Mouse (Mus musculus) forebrain, postnatal 0 days (tissue): ENCODE data around the gene Snd1. TPM values are rescaled to one million over a fixed set of nuclear protein-coding genes. Genes with fewer than 3 reads are reported as not detected.

Experiments used
- ATAC-seq: fragments of 200-750 bp; cut with Nextera tagmentation; 2 replicates; pipeline ENCODE4 v1.8.0; 2017; ENCODE audit warnings: mild to moderate bottlenecking, moderate library complexity
- DNase-seq: peaks from one replicate; pipeline ENCODE4 v3.0.0-alpha.2; 2015
- H3K27ac ChIP-seq: fragments of 300-500 bp; sonication (generic); 2 replicates; pipeline ENCODE4 v1.5.1; 2014; ENCODE audit warnings: low read depth, mild to moderate bottlenecking, antibody characterized with exemption, low read length, moderate library complexity, mixed read lengths
- H3K27me3 ChIP-seq: fragments of 300-500 bp; sonication (generic); 2 replicates; pipeline ENCODE4 v1.6.1; 2014; ENCODE audit warnings: mild to moderate bottlenecking, low read length, mixed read lengths; ENCODE audit not compliant: insufficient read depth
- H3K36me3 ChIP-seq: fragments of 300-500 bp; sonication (generic); 2 replicates; pipeline ENCODE4 v1.6.1; 2014; ENCODE audit warnings: mild to moderate bottlenecking, moderate library complexity; ENCODE audit not compliant: insufficient read depth
- H3K4me1 ChIP-seq: fragments of 300-500 bp; sonication (generic); 2 replicates; pipeline ENCODE4 v1.6.1; 2014; ENCODE audit warnings: antibody characterized with exemption; ENCODE audit not compliant: insufficient read depth
- H3K4me2 ChIP-seq: fragments of 300-500 bp; sonication (generic); 2 replicates; pipeline ENCODE4 v1.6.1; 2014; ENCODE audit warnings: low read depth, mild to moderate bottlenecking, moderate library complexity
- H3K4me3 ChIP-seq: fragments of 300-500 bp; sonication (generic); 2 replicates; pipeline ENCODE4 v1.5.1; 2014; ENCODE audit warnings: low read depth, low read length, mixed read lengths
- H3K9ac ChIP-seq: fragments of 300-500 bp; sonication (generic); 2 replicates; pipeline ENCODE4 v1.6.1; 2014; ENCODE audit warnings: mild to moderate bottlenecking
- H3K9me3 ChIP-seq: fragments of 300-500 bp; sonication (generic); 2 replicates; pipeline ENCODE4 v1.6.1; 2016; ENCODE audit warnings: low read length
- CTCF ChIP-seq: sonication (generic); IDR thresholded peaks from 2 replicates; pipeline ENCODE4 v1.5.1; 2016; ENCODE audit warnings: antibody characterized with exemption, control low read depth, low read depth
- WGBS: fragments of 180-500 bp; shearing (Covaris S2); extraction: QIAGEN DNeasy Blood & Tissue Kit; methylation state at CpG from one replicate; pipeline ENCODE4 v1.1.7; 2014; 5-methylcytosine and 5-hydroxymethylcytosine counted together
- polyA plus RNA-seq: library from polyadenylated mRNA; unstranded; fragments of >200 nt; fragmentation: Nextera tagmentation; extraction: Ambion mirVana; gene quantifications from 2 replicates; pipeline ENCODE4 v1.2.1, GENCODE M21; 2015
- total RNA-seq: library from RNA; depleted of rRNA; stranded (reverse); fragments of >200 nt; gene quantifications from 2 replicates; pipeline ENCODE4 v1.2.3, GENCODE M21; 2014

Gene Snd1
- total and polyA plus RNA-seq, 2 experiments from 2014 or later: 72.4 to 90.8 TPM

DNA sequence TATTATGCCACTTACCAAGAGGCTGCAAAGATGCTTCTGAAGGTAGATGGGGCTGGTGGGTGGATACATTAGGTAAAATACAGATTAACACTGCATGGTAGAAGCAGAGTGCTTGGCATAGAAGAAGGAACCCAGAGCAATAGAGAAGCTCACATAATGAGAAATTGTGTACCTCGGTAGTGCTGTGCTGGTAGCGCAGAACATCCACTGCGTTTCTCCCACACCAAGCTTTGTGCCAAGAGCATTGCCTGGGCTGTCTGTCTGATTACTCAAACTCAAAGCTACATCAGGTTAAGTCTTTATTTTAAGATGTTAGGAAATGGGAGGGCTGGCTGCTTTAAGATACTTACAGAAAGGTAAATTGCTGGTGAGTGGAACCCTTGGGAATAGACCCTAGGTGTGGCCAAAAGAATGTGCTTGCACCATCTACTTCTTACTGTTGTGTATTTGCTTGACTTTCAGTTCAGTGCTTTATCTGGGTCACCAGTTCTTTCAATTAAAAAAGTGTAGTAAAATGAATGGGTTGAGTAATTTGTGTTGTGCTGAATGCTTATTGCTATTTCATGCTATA, 117.5 kb downstream of the Snd1 start:
- Histone ChIP-seq H3K36me3 (no peaks in the 10 kb centered on the region), H3K4me1 (no peaks in the 10 kb centered on the region), H3K9ac (no peak overlapping the region), H3K27me3 (no peaks in the 10 kb centered on the region), H3K4me2 (no peak overlapping the region), H3K4me3 (no peak overlapping the region), H3K27ac (no peak overlapping the region), H3K9me3 (no peaks in the 10 kb centered on the region)
- WGBS: 84% methylated on average over 3 of the region's 3 CpGs
- no peak for TF ChIP-seq CTCF
- ATAC-seq (no peak), DNase-seq (no peak)

GRCm38 (mm10) chr6:28593708-28594107, 118.8 kb downstream of the Snd1 start:
- no peak overlapping the region for H3K4me2 ChIP-seq
- H3K4me1 ChIP-seq: no peaks in the 10 kb centered on the region
- H3K27me3 ChIP-seq: no peaks in the 10 kb centered on the region
- H3K36me3 ChIP-seq: no peaks in the 10 kb centered on the region
- ATAC-seq (no peak), DNase-seq (no peak)
- no peak for TF ChIP-seq CTCF
- no peak overlapping the region for H3K4me3 ChIP-seq
- no peaks in the 10 kb centered on the region for H3K9me3 ChIP-seq
- no peak overlapping the region for H3K27ac ChIP-seq
- H3K9ac ChIP-seq: no peak overlapping the region
- WGBS: 76% methylated on average over 3 of the region's 3 CpGs

DNA sequence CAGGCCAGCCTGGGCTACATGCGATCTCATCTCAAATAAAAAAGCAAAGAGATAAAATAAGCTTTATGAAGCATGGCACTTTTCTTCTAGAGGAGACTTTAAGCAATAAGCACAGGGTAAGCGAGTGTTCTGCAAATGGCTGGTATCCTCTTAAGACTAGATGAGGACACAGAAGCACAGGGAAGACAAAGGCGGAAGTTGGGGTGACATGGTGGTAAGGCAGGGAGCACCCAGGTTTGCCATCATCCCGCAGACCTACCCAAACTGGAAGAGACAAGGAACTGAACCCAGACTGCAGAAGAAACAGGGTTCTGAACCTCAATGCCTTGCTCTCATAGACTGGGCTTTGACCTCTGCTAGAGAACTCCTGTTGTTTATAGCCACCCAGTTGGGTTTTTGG, 119.8 kb downstream of the Snd1 start:
- no peak for TF ChIP-seq CTCF
- no peak for ATAC-seq
- no peak overlapping the region for H3K4me3 ChIP-seq
- DNase-seq: no peak
- no peaks in the 10 kb centered on the region for H3K27me3 ChIP-seq
- no peaks in the 10 kb centered on the region for H3K36me3 ChIP-seq
- no peak overlapping the region for H3K4me2 ChIP-seq
- 96% methylated on average over 4 of the region's 4 CpGs for WGBS
- no peak overlapping the region for H3K9ac ChIP-seq
- H3K27ac ChIP-seq: no peak overlapping the region
- no peaks in the 10 kb centered on the region for H3K4me1 ChIP-seq
- H3K9me3 ChIP-seq: no peaks in the 10 kb centered on the region

DNA sequence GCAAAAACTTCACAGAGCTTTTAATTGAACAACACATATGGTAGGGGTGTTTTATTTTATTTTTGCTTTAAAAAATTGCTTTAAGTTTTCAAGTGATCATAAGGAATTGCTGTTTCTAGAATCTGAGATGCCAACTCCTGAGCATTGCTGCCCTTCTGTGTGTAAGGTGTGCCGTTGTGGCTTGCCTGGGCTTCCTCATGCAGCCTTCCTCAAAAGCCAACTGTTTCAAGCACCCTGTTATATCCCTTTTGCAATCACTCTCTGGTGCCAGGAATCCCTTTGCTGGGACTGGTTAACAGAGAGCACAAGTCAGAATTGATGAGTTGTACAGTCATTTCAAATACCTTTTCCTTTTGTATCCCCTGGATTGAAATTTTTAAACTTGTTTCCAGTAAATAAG, 120.3 kb downstream of the Snd1 start:
- DNase-seq: no peak
- H3K4me2 ChIP-seq: no peak overlapping the region
- no peak for ATAC-seq
- no peak for TF ChIP-seq CTCF
- H3K9me3 ChIP-seq: no peaks in the 10 kb centered on the region
- no peak overlapping the region for H3K27ac ChIP-seq
- no peaks in the 10 kb centered on the region for H3K36me3 ChIP-seq
- no peaks in the 10 kb centered on the region for H3K4me1 ChIP-seq
- H3K4me3 ChIP-seq: no peak overlapping the region
- 67% methylated on average over 1 of the region's 1 CpGs for WGBS
- H3K27me3 ChIP-seq: no peaks in the 10 kb centered on the region
- H3K9ac ChIP-seq: no peak overlapping the region

DNA sequence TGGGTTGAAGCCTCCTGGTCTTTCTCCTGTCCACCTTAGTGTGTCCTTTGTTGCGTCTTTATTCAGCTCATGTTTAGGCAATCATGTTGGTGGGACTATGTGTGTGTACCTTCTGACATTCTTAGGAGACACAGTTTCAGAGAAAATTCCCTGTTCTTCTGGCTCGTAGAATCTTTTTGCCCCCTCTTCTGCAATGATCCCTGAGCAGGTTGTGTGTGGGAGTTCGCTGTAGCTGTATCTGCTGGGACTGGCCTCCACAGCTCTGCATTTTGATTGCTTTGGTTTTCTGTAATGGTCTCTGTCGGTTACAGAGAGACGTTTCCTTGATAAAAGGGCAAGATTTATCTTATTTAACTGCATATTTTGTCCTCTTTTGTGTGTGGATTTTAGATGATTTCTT, 122.3 kb downstream of the Snd1 start:
- Histone ChIP-seq H3K27ac (no peak overlapping the region), H3K36me3 (no peaks in the 10 kb centered on the region), H3K4me3 (no peak overlapping the region), H3K27me3 (no peaks in the 10 kb centered on the region), H3K4me1 (no peaks in the 10 kb centered on the region), H3K9ac (no peak overlapping the region), H3K4me2 (no peak overlapping the region), H3K9me3 (no peaks in the 10 kb centered on the region)
- no peak for TF ChIP-seq CTCF
- 86% methylated on average over 5 of the region's 5 CpGs for WGBS
- no peak for DNase-seq
- ATAC-seq: no peak

DNA sequence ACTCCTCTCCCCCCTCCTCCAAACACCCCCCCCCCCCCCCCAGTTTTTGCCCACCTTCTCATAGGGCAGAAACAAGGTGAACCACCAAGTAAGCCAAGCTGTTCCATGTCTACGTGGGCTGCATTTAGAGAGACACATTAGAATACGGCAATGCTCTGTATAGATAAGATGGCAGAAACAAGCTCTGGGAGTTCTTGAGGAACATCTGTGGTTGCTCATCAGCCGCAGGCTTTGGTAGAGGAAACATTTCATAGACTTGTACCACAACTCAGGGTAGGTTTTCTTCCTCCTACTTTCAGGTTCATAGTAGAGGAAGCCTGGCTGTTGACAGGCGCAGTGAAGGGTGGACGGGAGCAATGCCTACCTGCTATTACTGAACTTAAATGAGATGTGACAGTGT, 124.2 kb downstream of the Snd1 start:
- H3K36me3 ChIP-seq: no peaks in the 10 kb centered on the region
- H3K9ac ChIP-seq: no peak overlapping the region
- no peak for TF ChIP-seq CTCF
- no peak for ATAC-seq
- WGBS: 95% methylated on average over 5 of the region's 5 CpGs
- DNase-seq: no peak
- H3K27me3 ChIP-seq: no peaks in the 10 kb centered on the region
- H3K27ac ChIP-seq: no peak overlapping the region
- no peaks in the 10 kb centered on the region for H3K9me3 ChIP-seq
- H3K4me1 ChIP-seq: no peaks in the 10 kb centered on the region
- H3K4me3 ChIP-seq: no peak overlapping the region
- no peak overlapping the region for H3K4me2 ChIP-seq

DNA sequence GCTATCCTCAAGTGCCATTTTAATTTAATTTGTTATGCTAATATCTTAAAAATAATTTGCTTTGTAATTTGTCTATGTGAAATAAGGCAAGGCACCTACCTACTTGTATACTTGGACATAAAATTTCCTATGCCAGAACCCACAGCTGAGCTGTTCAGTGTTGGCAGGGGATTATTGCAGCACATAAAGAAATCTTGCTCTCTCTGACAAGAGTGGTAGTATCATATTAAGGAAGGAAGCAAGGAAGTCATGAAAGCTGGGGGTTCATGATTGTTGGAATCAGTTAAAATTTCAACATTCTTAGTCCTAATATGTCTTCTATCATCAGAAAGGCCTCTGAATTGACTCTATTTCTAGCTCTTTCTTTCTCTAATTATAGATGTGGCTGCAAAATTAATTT, 125.5 kb downstream of the Snd1 start:
- DNase-seq: no peak
- Histone ChIP-seq H3K4me2 (no peak overlapping the region), H3K4me1 (no peaks in the 10 kb centered on the region), H3K36me3 (no peaks in the 10 kb centered on the region), H3K27ac (no peak overlapping the region), H3K9me3 (no peaks in the 10 kb centered on the region), H3K27me3 (no peaks in the 10 kb centered on the region), H3K4me3 (no peak overlapping the region), H3K9ac (no peak overlapping the region)
- TF ChIP-seq CTCF: no peak
- no peak for ATAC-seq

GRCm38 (mm10) chr6:28603401-28603800, 128.5 kb downstream of the Snd1 start:
- H3K9ac ChIP-seq: no peak overlapping the region
- WGBS: 81% methylated on average over 3 of the region's 3 CpGs
- no peak overlapping the region for H3K27ac ChIP-seq
- DNase-seq: no peak
- no peaks in the 10 kb centered on the region for H3K36me3 ChIP-seq
- H3K27me3 ChIP-seq: no peaks in the 10 kb centered on the region
- H3K4me2 ChIP-seq: no peak overlapping the region
- no peaks in the 10 kb centered on the region for H3K4me1 ChIP-seq
- no peaks in the 10 kb centered on the region for H3K9me3 ChIP-seq
- TF ChIP-seq CTCF: no peak
- no peak overlapping the region for H3K4me3 ChIP-seq
- no peak for ATAC-seq
